Mouse (Mus musculus) olfactory bulb, adult 2 months (tissue): ENCODE data around the gene Rps29. TPM values are rescaled to one million over a fixed set of nuclear protein-coding genes. Genes with fewer than 3 reads are reported as not detected.

Source experiments
- H3K27ac ChIP-seq: fragments of 200-500 bp; 2 replicates; pipeline ENCODE4 v1.5.1; 2012; ENCODE audit warnings: low read depth, low read length; ENCODE audit not compliant: insufficient read depth
- H3K4me1 ChIP-seq: fragments of 200-500 bp; 2 replicates; pipeline ENCODE4 v1.6.1; 2012; ENCODE audit warnings: low read length; ENCODE audit not compliant: control insufficient read depth, insufficient read depth
- H3K4me3 ChIP-seq: fragments of 200-500 bp; 2 replicates; pipeline ENCODE4 v1.5.1; 2012; ENCODE audit warnings: mild to moderate bottlenecking, low read depth, low read length, moderate library complexity; ENCODE audit not compliant: insufficient read depth
- CTCF ChIP-seq: fragments of 200-500 bp; IDR thresholded peaks from 2 replicates; pipeline ENCODE4 v1.5.1; 2012; ENCODE audit warnings: low read depth, mild to moderate bottlenecking, low read length, moderate library complexity; ENCODE audit not compliant: insufficient read depth
- POLR2A ChIP-seq: fragments of 200-500 bp; IDR thresholded peaks from 2 replicates; pipeline ENCODE4 v1.6.1; 2012; ENCODE audit warnings: mild to moderate bottlenecking, low read depth, low read length, moderate library complexity; ENCODE audit not compliant: insufficient read depth
- WGBS: fragments of 180-500 bp; shearing (Covaris S2); methylation state at CpG from one replicate; pipeline ENCODE4 v1.1.7; 2018; 5-methylcytosine and 5-hydroxymethylcytosine counted together
- polyA plus RNA-seq: library from polyadenylated mRNA; stranded (reverse); fragments of >200 nt; gene quantifications from 2 replicates; pipeline ENCODE4 v1.2.4, GENCODE M21; 2012; ENCODE audit warnings: low replicate concordance; ENCODE audit not compliant: missing spikeins, insufficient read depth, insufficient read length

The Rps29 gene
- polyA plus RNA-seq, 1 experiment = not detected

- under 1% methylated on average over 75 of the region's 75 CpGs for WGBS
Observed at GRCm38 (mm10) chr12:69196444-69197377, 37.7 kb upstream of the Rps29 start, which contains the start of gene Gm49383. Gene Gm49383 (minus strand): TSS chr12:69197104.

GRCm38 (mm10) chr12:69192637-69193036 lies 33.7 kb upstream of the Rps29 start:
- Histone ChIP-seq H3K27ac (no peak overlapping the region), H3K4me3 (no peak overlapping the region), H3K4me1 (no peaks in the 10 kb centered on the region)
- TF ChIP-seq CTCF (no peak), POLR2A (no peak)
- WGBS = 98% methylated on average over 2 of the region's 2 CpGs

More at GRCm38 (mm10) chr12:69196444-69197377, 37.7 kb upstream of the Rps29 start, which contains the start of gene Gm49383:
- Histone ChIP-seq H3K27ac (peak within 1 kb of the TSS; percentile 89), H3K4me1 (peaks cover 5% of the 10 kb centered on the region; the same call in 1 of the 2 replicates), H3K4me3 (peak within 1 kb of the TSS; percentile 67)
- TF ChIP-seq POLR2A (peak; percentile 96), CTCF (no peak)

- Histone ChIP-seq H3K27ac (no peak overlapping the region), H3K4me3 (no peak overlapping the region), H3K4me1 (no peaks in the 10 kb centered on the region)
- WGBS = 90% methylated on average over 5 of the region's 5 CpGs
- TF ChIP-seq CTCF (no peak), POLR2A (no peak)
Observed at GRCm38 (mm10) chr12:69191396-69191795, 32.4 kb upstream of the Rps29 start.

- H3K4me1 ChIP-seq = no peaks in the 10 kb centered on the region
- no peak overlapping the region for H3K4me3 ChIP-seq
- no peak overlapping the region for H3K27ac ChIP-seq
- 94% methylated on average over 1 of the region's 1 CpGs for WGBS
- TF ChIP-seq CTCF (no peak), POLR2A (no peak)
Observed at GRCm38 (mm10) chr12:69190522-69190921, 31.5 kb upstream of the Rps29 start.

- no peak overlapping the region for H3K4me3 ChIP-seq
- TF ChIP-seq POLR2A (no peak), CTCF (no peak)
- WGBS = 87% methylated on average over 9 of the region's 9 CpGs
- H3K27ac ChIP-seq = no peak overlapping the region
- H3K4me1 ChIP-seq = 0 out of 2 replicates have a peak, but pooled peaks cover under 1% of the 10 kb centered on the region
Observed at GRCm38 (mm10) chr12:69190074-69190473, 31.1 kb upstream of the Rps29 start.

- no peak for TF ChIP-seq POLR2A
- TF ChIP-seq CTCF = no peak
- H3K4me3 ChIP-seq = no peak overlapping the region
- H3K27ac ChIP-seq = no peak overlapping the region
- 57% methylated on average over 5 of the region's 5 CpGs for WGBS
- 0 out of 2 replicates have a peak, but pooled peaks cover 4% of the 10 kb centered on the region for H3K4me1 ChIP-seq
Observed at GRCm38 (mm10) chr12:69186811-69187471, 28.0 kb upstream of the Rps29 start.

GRCm38 (mm10) chr12:69185371-69185770 lies 26.4 kb upstream of the Rps29 start:
- H3K4me3 ChIP-seq = no peak overlapping the region
- no peak overlapping the region for H3K27ac ChIP-seq
- H3K4me1 ChIP-seq = 0 out of 2 replicates have a peak, but pooled peaks cover 4% of the 10 kb centered on the region
- TF ChIP-seq CTCF (no peak), POLR2A (no peak)
- WGBS = 68% methylated on average over 7 of the region's 7 CpGs

- peak overlapping the region; percentile 76 for H3K4me3 ChIP-seq
- under 1% methylated on average over 86 of the region's 86 CpGs for whole genome bisulfite sequencing
Observed at GRCm38 (mm10) chr12:69184342-69185295, 25.6 kb upstream of the Rps29 start.

More at GRCm38 (mm10) chr12:69184342-69185295, 25.6 kb upstream of the Rps29 start:
- Histone ChIP-seq H3K4me1 (0 out of 2 replicates have a peak, but pooled peaks cover 4% of the 10 kb centered on the region), H3K27ac (peak overlapping the region; percentile 57; the same call in 1 of the 2 replicates)
- TF ChIP-seq POLR2A (no peak), CTCF (no peak)
